Mouse (Mus musculus) spleen, adult 12 weeks (tissue): ENCODE results near the gene Taar9.
"Not testable (repeated sequence)": the region's sequence is repeated elsewhere in the genome, so short reads cannot be mapped to it uniquely, and the experiment has no call there.

Experiments used
- DNase-seq: peaks from one replicate; pipeline ENCODE4 v3.0.0; 2022; ENCODE audit warnings: low spot score

The Taar9 gene

GRCm38 (mm10) chr10:24076200-24076599 is 33.1 kb downstream of the Taar9 start, which contains the start of gene Taar8a:
TSS of gene Taar8a (plus strand) at chr10:24076500.
- DNase-seq, result not testable (repeated sequence)

GRCm38 (mm10) chr10:24074751-24075150 is 34.6 kb downstream of the Taar9 start:
- not testable (repeated sequence) for DNase-seq

DNA sequence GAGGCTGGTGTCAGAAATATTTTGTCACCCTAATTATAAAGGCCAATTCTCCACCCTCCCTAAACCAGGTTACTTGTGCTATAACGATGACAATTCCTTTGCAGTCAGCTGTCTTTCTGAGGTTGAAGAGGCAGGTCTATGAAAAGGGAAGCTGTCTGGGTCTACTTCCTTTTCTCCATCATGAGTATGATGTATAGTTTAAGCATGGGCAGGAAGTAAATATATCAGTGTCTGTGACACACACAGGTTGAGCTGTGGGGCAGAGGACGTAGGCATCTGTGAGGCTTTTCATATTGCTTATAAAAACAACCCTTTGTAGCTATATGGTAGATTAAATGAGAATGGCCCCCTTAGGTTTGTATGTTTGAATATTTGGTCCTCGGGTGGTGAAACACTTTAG is 50.3 kb downstream of the Taar9 start:
- no peak for DNase-seq
